Mouse (Mus musculus) liver, postnatal 0 days (tissue): ENCODE data around the gene Pcx. TPM values are rescaled to one million over a fixed set of nuclear protein-coding genes. Genes with fewer than 3 reads are reported as not detected.

Source experiments
- ATAC-seq: fragments of 200-750 bp; cut with Nextera tagmentation; 2 replicates; pipeline ENCODE4 v1.8.0; 2017; ENCODE audit warnings: mild to moderate bottlenecking, moderate library complexity
- DNase-seq: peaks from one replicate; pipeline ENCODE4 v3.0.0-alpha.2; 2016
- H3K27ac ChIP-seq: fragments of 300-500 bp; sonication (generic); 2 replicates; pipeline ENCODE4 v1.5.1; 2014; ENCODE audit warnings: antibody characterized with exemption, moderate library complexity, mild to moderate bottlenecking, low read depth
- H3K27me3 ChIP-seq: fragments of 300-500 bp; sonication (generic); 2 replicates; pipeline ENCODE4 v1.6.1; 2014; ENCODE audit warnings: low read length, control low read depth, mixed read lengths; ENCODE audit not compliant: insufficient read depth
- H3K36me3 ChIP-seq: fragments of 300-500 bp; sonication (generic); replicated peaks from 2 replicates; pipeline ENCODE4 v1.6.1; 2014; ENCODE audit warnings: mild to moderate bottlenecking, control low read depth, low read length, moderate library complexity, mixed read lengths; ENCODE audit not compliant: insufficient read depth
- H3K4me1 ChIP-seq: fragments of 300-500 bp; sonication (generic); 2 replicates; pipeline ENCODE4 v1.6.1; 2014; ENCODE audit warnings: antibody characterized with exemption, mild to moderate bottlenecking, control low read depth; ENCODE audit not compliant: insufficient read depth
- H3K4me2 ChIP-seq: fragments of 300-500 bp; sonication (generic); 2 replicates; pipeline ENCODE4 v1.6.1; 2014; ENCODE audit warnings: low read depth, mild to moderate bottlenecking, low read length, moderate library complexity, mixed read lengths
- H3K4me3 ChIP-seq: fragments of 300-500 bp; sonication (generic); 2 replicates; pipeline ENCODE4 v1.5.1; 2014; ENCODE audit warnings: low read depth, low read length
- H3K9ac ChIP-seq: fragments of 300-500 bp; sonication (generic); replicated peaks from 2 replicates; pipeline ENCODE4 v1.6.1; 2014; ENCODE audit warnings: mild to moderate bottlenecking, moderate library complexity
- H3K9me3 ChIP-seq: fragments of 300-500 bp; sonication (generic); 2 replicates; pipeline ENCODE4 v1.6.1; 2016; ENCODE audit warnings: mild to moderate bottlenecking, control low read depth, low read length, mixed read lengths
- CTCF ChIP-seq: sonication (generic); IDR thresholded peaks from 2 replicates; pipeline ENCODE4 v1.5.1; 2016; ENCODE audit warnings: antibody characterized with exemption, low read depth
- EP300 ChIP-seq: IDR thresholded peaks from 2 replicates; pipeline ENCODE4 v1.6.1; 2016; ENCODE audit warnings: antibody characterized with exemption, low read depth, mild to moderate bottlenecking
- WGBS: fragments of 180-500 bp; shearing (Covaris S2); extraction: QIAGEN DNeasy Blood & Tissue Kit; methylation state at CpG from one replicate; pipeline ENCODE4 v1.1.7; 2014; ENCODE audit not compliant: insufficient replicate concordance; 5-methylcytosine and 5-hydroxymethylcytosine counted together
- polyA plus RNA-seq: library from polyadenylated mRNA; unstranded; fragments of >200 nt; fragmentation: Nextera tagmentation; extraction: Ambion mirVana; gene quantifications from 2 replicates; pipeline ENCODE4 v1.2.1, GENCODE M21; 2015

Pcx gene
- polyA plus RNA-seq, 1 experiment from 2014 or later = 283 TPM

- no peak overlapping the region for H3K27ac ChIP-seq
- no peak overlapping the region for H3K4me3 ChIP-seq
- H3K4me2 ChIP-seq = no peak overlapping the region
- H3K27me3 ChIP-seq = no peaks in the 10 kb centered on the region
- ATAC-seq (no peak), DNase-seq (no peak)
- H3K4me1 ChIP-seq = 0 out of 2 replicates have a peak, but pooled peaks cover 11% of the 10 kb centered on the region
- WGBS = 79% methylated on average over 5 of the region's 5 CpGs
- no peak overlapping the region for H3K9ac ChIP-seq
- no peaks in the 10 kb centered on the region for H3K36me3 ChIP-seq
- TF ChIP-seq EP300 (no peak), CTCF (no peak)
- no peaks in the 10 kb centered on the region for H3K9me3 ChIP-seq
Measured at GRCm38 (mm10) chr19:4495814-4496213, 14.5 kb upstream of the Pcx start.

GRCm38 (mm10) chr19:4496535-4497262 lies 13.6 kb upstream of the Pcx start:
- ATAC-seq (peak; percentile 24; the same call in 1 of the 2 replicates), DNase-seq (peak; percentile 27)
- Histone ChIP-seq H3K4me3 (no peak overlapping the region), H3K4me1 (0 out of 2 replicates have a peak, but pooled peaks cover 9% of the 10 kb centered on the region), H3K36me3 (no peaks in the 10 kb centered on the region), H3K27ac (peak overlapping the region; percentile 45), H3K9me3 (no peaks in the 10 kb centered on the region), H3K9ac (no peak overlapping the region), H3K4me2 (no peak overlapping the region), H3K27me3 (no peaks in the 10 kb centered on the region)
- TF ChIP-seq CTCF (no peak), EP300 (no peak)
- WGBS = 81% methylated on average over 3 of the region's 3 CpGs

- Histone ChIP-seq H3K9ac (no peak overlapping the region), H3K27ac (peak overlapping the region; percentile 74), H3K4me3 (no peak overlapping the region), H3K4me2 (peak overlapping the region; percentile 0; the same call in 1 of the 2 replicates), H3K4me1 (0 out of 2 replicates have a peak, but pooled peaks cover 9% of the 10 kb centered on the region), H3K36me3 (no peaks in the 10 kb centered on the region), H3K27me3 (no peaks in the 10 kb centered on the region), H3K9me3 (no peaks in the 10 kb centered on the region)
- DNase-seq (peak; percentile 86), ATAC-seq (peak; percentile 86)
- 8% methylated on average over 4 of the region's 4 CpGs for WGBS
- TF ChIP-seq CTCF (peak; percentile 97), EP300 (no peak; the same call in 1 of the 2 replicates)
Measured at GRCm38 (mm10) chr19:4497263-4497973, 12.9 kb upstream of the Pcx start.

- Histone ChIP-seq H3K9me3 (no peaks in the 10 kb centered on the region), H3K27me3 (no peaks in the 10 kb centered on the region), H3K4me2 (peak within 1 kb of the TSS; percentile 0; the same call in 1 of the 2 replicates), H3K27ac (peak within 1 kb of the TSS; percentile 74), H3K9ac (peak within 1 kb of the TSS; percentile 38; the same call in 1 of the 2 replicates), H3K4me3 (no peak within 1 kb of the TSS), H3K4me1 (0 out of 2 replicates have a peak, but pooled peaks cover 9% of the 10 kb centered on the region), H3K36me3 (no peaks in the 10 kb centered on the region)
- 65% methylated on average over 16 of the region's 16 CpGs for WGBS
- TF ChIP-seq EP300 (peak; percentile 79), CTCF (no peak)
- ATAC-seq (peak; percentile 73), DNase-seq (peak; percentile 47)
Measured at GRCm38 (mm10) chr19:4498062-4498933, 12.0 kb upstream of the Pcx start, which contains the start of gene 2010003K11Rik. Gene 2010003K11Rik (minus strand): TSS chr19:4498583.

- ATAC-seq = no peak
Measured at GRCm38 (mm10) chr19:4502701-4503100, 7.6 kb upstream of the Pcx start.

More at GRCm38 (mm10) chr19:4502701-4503100, 7.6 kb upstream of the Pcx start:
- 62% methylated on average over 2 of the region's 2 CpGs for WGBS
- Histone ChIP-seq H3K27me3 (no peaks in the 10 kb centered on the region), H3K9me3 (no peaks in the 10 kb centered on the region), H3K9ac (no peak overlapping the region), H3K36me3 (no peaks in the 10 kb centered on the region), H3K4me1 (0 out of 2 replicates have a peak, but pooled peaks cover 7% of the 10 kb centered on the region), H3K27ac (no peak overlapping the region), H3K4me3 (no peak overlapping the region), H3K4me2 (no peak overlapping the region)
- TF ChIP-seq EP300 (no peak), CTCF (no peak)
- DNase-seq = no peak
